Mouse (Mus musculus): ENCODE measurements around the gene Map3k5. TPM values are rescaled to one million over a fixed set of nuclear protein-coding genes. Genes with fewer than 3 reads are reported as not detected.

The Map3k5 gene
- total and polyA plus RNA-seq, 3 experiments: 15.8 to 31.0 (median 27.6) TPM

DNA sequence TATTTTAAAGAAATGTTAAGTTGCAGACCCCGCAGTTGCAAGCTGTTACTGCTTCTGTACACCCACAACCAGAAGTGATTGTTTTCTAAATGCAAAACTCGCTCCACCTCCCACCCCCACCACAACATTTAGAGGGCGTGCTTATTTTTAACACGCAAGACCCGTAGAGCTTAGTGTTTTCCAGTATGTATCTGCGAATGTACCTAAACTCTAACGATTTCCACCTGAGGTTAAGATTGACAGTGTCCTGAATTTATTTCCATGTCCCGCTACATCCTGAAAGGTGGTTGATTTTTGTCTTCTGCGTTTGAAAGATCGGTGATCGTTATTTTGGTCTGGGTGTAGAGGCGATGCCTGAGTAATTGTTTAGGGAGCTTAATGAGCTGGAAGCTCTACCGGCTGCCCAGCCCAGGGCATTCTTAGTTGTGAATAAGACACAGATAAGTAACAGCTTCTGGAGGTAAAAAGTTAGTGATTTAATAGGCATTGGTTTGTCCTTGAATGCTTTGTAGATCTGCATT lies 215.6 kb downstream of the Map3k5 start:
- in situ Hi-C loops (cut with MboI; ENCODE audit: low pct_ligation_motif_present, low pct_unique_long_range_greater_than_20kb, low sequenced_read_pairs) (loop anchor here (25.0 kb wide), 1 partner anchor 413 kb away; no protein-coding TSS in a partner anchor), dilution Hi-C loops (cut with MboI; ENCODE audit: extremely low pct_ligation_motif_present, extremely low pct_unique_long_range_greater_than_20kb, low sequenced_read_pairs) (no loop called here)
- H3K27ac ChIP-seq (ENCODE audit: insufficient read depth, low read depth): no peak overlapping the region
- H3K9me3 ChIP-seq (replicated peaks; ENCODE audit: low read length): peaks cover 7% of the 10 kb centered on the region
- H3K4me3 ChIP-seq (replicated peaks in 1 of 3; ENCODE audit: low read depth in 2 of 3, low read length in 2 of 3, poor library complexity in 1 of 3): no peak overlapping the region
- no peaks in the 10 kb centered on the region for H3K27me3 ChIP-seq (replicated peaks)
- no peak for DNase-seq (ENCODE audit: extremely low read depth)
- H3K4me1 ChIP-seq (ENCODE audit: control insufficient read depth in 1 of 2, insufficient read depth in 2 of 2): no peaks in the 10 kb centered on the region
- H3K4me2 ChIP-seq (ENCODE audit: insufficient read depth, low read depth, poor library complexity, severe bottlenecking): no peak overlapping the region
- H3K9ac ChIP-seq (ENCODE audit: insufficient read depth, low read depth): no peak overlapping the region
- no peak for TF ChIP-seq JUND (conservative IDR thresholded peaks at IDR 0.05; ENCODE audit: low read depth, low read length)
- no peak for TF ChIP-seq EP300 (IDR thresholded peaks at IDR 0.05; ENCODE audit: low read length)
- TF ChIP-seq TCF12 (IDR thresholded peaks at IDR 0.05; ENCODE audit: low read depth, low read length): no peak
- TF ChIP-seq PAX5 (IDR thresholded peaks at IDR 0.05; ENCODE audit: low read length): no peak
- no peaks in the 10 kb centered on the region for H3K79me2 ChIP-seq (replicated peaks; ENCODE audit: control insufficient read depth, extremely low read depth, insufficient read depth, poor library complexity, severe bottlenecking)
- H3K36me3 ChIP-seq (replicated peaks in 1 of 2; ENCODE audit: control insufficient read depth in 1 of 2, insufficient read depth in 1 of 2, low read length in 1 of 2): peaks cover 0 to 2% of the 10 kb centered on the region in 2 experiments

DNA sequence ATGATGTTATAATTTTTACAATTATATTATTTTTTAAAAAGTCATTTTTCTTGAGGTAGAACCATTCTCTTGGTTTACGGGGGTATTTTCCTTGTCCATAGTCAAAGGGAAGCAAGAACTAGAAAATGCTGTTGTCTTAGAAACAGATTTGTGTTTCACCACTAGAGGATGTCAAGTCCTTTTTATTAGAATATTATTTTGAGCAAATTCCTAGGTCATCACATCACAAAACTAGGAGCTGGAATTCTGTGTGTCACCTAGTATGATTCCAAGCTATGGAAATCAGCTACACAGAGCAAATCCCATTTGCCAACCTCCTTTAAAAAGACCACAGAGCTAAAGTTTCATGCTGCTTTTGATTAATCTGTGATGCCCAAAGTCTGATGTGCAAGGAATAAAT lies 217.9 kb downstream of the Map3k5 start:
- Histone ChIP-seq H3K4me1 (ENCODE audit: control insufficient read depth in 1 of 2, insufficient read depth in 2 of 2) (no peaks in the 10 kb centered on the region), H3K4me2 (ENCODE audit: insufficient read depth, low read depth, poor library complexity, severe bottlenecking) (no peak overlapping the region), H3K27ac (ENCODE audit: insufficient read depth, low read depth) (no peak overlapping the region), H3K27me3 (replicated peaks) (no peaks in the 10 kb centered on the region), H3K9ac (ENCODE audit: insufficient read depth, low read depth) (no peak overlapping the region), H3K4me3 (replicated peaks in 1 of 3; ENCODE audit: low read depth in 2 of 3, low read length in 2 of 3, poor library complexity in 1 of 3) (no peak overlapping the region), H3K79me2 (replicated peaks; ENCODE audit: control insufficient read depth, extremely low read depth, insufficient read depth, poor library complexity, severe bottlenecking) (no peaks in the 10 kb centered on the region), H3K9me3 (replicated peaks; ENCODE audit: low read length) (peaks cover 7% of the 10 kb centered on the region), H3K36me3 (replicated peaks in 1 of 2; ENCODE audit: control insufficient read depth in 1 of 2, insufficient read depth in 1 of 2, low read length in 1 of 2) (peaks cover 0 to 2% of the 10 kb centered on the region in 2 experiments)
- dilution Hi-C loops (cut with MboI; ENCODE audit: extremely low pct_ligation_motif_present, extremely low pct_unique_long_range_greater_than_20kb, low sequenced_read_pairs) (no loop called here), in situ Hi-C loops (cut with MboI; ENCODE audit: low pct_ligation_motif_present, low pct_unique_long_range_greater_than_20kb, low sequenced_read_pairs) (no loop called here)
- DNase-seq (ENCODE audit: extremely low read depth): no peak
- TF ChIP-seq HCFC1 (IDR thresholded peaks at IDR 0.05; ENCODE audit: low read depth, low read length): no peak
- no peak for TF ChIP-seq ZKSCAN1 (IDR thresholded peaks at IDR 0.05; ENCODE audit: borderline replicate concordance, low read depth, low read length)
- no peak for TF ChIP-seq UBTF (IDR thresholded peaks at IDR 0.05; ENCODE audit: low read depth, low read length)
- no peak for TF ChIP-seq JUND (conservative IDR thresholded peaks at IDR 0.05; ENCODE audit: low read depth, low read length)
- no peak for TF ChIP-seq NELFE (IDR thresholded peaks at IDR 0.05; ENCODE audit: low read depth, low read length)
- TF ChIP-seq MYC (IDR thresholded peaks at IDR 0.05; ENCODE audit: low read depth, low read length): no peak
- peak in 1 of 2 experiments; percentile 35; a peak in 2 of 4 replicates for TF ChIP-seq CTCF (conservative IDR thresholded peaks at IDR 0.05 in 1 of 2, IDR thresholded peaks at IDR 0.05 in 1 of 2; ENCODE audit: low read depth in 2 of 2, low read length in 2 of 2)
- TF ChIP-seq SIN3A (IDR thresholded peaks at IDR 0.05; ENCODE audit: low read length): no peak
- no peak for TF ChIP-seq IRF4 (IDR thresholded peaks at IDR 0.05; ENCODE audit: low read depth, low read length)
- no peak for TF ChIP-seq RCOR1 (conservative IDR thresholded peaks at IDR 0.05; ENCODE audit: low read depth, low read length)
- TF ChIP-seq RAD21 (IDR thresholded peaks at IDR 0.05; ENCODE audit: low read depth, low read length): peak; percentile 25
- no peak for TF ChIP-seq PAX5 (IDR thresholded peaks at IDR 0.05; ENCODE audit: low read length)
- TF ChIP-seq TBP (conservative IDR thresholded peaks at IDR 0.05; ENCODE audit: low read depth, low read length): no peak

All from CH12.LX (cell line).